Mouse (Mus musculus): ENCODE results near the gene Egfem1. TPM values are rescaled to one million over a fixed set of nuclear protein-coding genes. Genes with fewer than 3 reads are reported as not detected.
A peak's percentile ranks its signal among the peaks of the same experiment; 100 is the strongest.

The Egfem1 gene
- total RNA-seq, 2 experiments from 2014 or later, result 0.47 to 0.96 TPM

Small RNA genes within 50 kb of the gene (microRNA-seq; reads per million reads assigned to microRNA genes)
- gene Mir21b (not detected), gene Mir551b (2.1 reads per million, percentile 2 among the genes with 10 or more reads in this experiment)

Other genes with a start within 250 kb of the Egfem1 start
- not detected for gene Gm1527, start 189.4 kb upstream of the Egfem1 start, total RNA-seq (2021)

Data from gastrocnemius, postnatal 4 days (tissue).